Mouse (Mus musculus): ENCODE results near the gene Mybph.
"Not testable (repeated sequence)": the region's sequence is repeated elsewhere in the genome, so short reads cannot be mapped to it uniquely, and the experiment has no call there.

Gene Mybph

GRCm38 (mm10) chr1:134232778-134233531, 39.7 kb downstream of the Mybph start:
- ChIA-PET CTCF (interaction anchor here in 2 of 4 experiments (0.5 to 1.9 kb wide), 3 partner anchors 35 to 113 kb away, joined by 3 to 5 read pairs (median 4); no protein-coding TSS in a partner anchor), POLR2A (interaction anchor here in 2 of 4 experiments (0.9 to 1.8 kb wide), 3 partner anchors 10 to 35 kb away, joined by 3 to 4 read pairs (median 3); no protein-coding TSS in a partner anchor)

DNA sequence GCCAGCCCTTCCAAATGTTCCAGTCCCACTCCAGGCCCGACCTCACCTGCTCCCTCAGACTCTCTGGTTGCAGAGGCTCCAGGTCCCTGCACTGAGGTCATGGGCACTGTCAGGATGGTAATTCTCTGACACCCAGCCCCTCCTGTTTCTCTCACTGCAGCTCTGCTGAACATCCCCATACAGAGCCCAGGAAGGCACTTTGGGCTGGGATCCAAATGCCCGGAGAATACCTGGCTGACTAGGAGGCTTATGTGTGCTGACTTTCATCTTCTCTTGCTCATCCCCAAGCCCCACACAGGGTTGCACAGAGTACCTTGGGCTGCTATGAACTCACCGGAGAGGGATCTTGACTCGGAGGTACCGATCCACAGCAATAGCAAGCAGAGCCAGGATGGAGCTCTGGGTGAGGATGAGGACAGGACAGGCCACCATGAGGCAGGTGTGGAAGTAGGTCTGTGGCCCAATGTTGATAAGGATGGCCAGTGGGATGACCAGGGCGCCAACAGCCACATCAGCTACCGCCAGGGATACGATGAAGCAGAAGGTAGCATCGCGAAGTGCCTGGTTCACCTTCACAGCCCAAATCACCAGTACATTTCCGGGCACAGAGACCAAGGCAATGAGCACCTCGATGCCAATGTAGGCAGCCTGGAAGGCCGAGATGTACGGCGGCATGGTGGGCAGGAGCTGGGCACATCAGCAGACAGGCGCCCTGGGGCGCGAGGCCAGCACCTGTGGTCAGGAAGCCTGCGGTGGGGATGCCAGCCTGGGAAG, 40.6 kb downstream of the Mybph start:
- ChIA-PET CTCF (interaction anchor here in 3 of 4 experiments (1.4 to 2.7 kb wide), 4 partner anchors 10 to 114 kb away, joined by 3 to 8 read pairs (median 4); no protein-coding TSS in a partner anchor), POLR2A (interaction anchor here in 2 of 4 experiments (0.5 to 1.8 kb wide), 7 partner anchors 11 to 379 kb away, joined by 3 to 6 read pairs (median 4); no protein-coding TSS in a partner anchor)

DNA sequence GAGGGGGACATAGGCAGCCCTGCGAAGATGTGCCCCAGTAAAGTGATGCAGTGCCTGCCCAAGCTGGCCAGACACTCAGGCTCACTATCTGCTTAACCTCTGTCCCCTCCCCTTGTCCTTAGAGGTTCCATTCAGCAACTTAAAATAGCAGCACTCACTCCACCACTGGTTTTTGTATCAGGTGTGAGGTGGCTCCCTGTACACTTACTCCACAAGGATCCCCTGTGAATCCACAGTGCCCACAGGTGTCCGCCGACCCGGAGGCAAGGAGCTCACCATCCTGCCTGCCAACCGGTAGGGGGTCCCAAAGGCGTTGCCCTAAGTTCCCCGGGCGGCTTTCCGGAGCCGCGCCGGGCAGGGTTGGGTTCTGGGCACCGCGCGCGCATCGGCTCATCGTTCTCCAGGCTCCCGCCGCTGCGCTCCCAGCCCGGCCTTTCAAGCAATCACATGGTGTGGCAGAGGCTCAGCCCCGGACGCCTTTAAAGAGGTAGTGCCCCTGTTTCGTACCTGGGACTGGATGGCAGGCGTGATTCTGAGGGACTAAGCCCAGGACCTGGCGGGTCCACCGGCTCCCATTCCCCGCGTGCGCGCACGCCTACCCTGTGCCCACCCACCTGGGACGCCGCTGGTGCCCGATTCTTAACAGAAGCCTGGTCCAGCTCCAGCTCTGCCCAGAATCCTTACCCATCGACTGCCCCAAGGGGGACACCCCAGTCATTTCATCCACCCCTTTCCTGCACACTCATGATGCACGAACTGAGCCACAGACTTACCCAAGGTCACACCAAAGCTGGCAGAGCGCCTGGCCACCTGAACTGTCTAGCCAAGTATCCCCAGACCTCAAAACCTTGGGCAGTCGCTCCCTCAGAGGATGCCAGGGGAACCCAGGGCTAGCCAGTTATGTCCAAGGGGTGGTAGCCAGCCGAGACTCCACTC, 41.5 kb downstream of the Mybph start:
- ChIA-PET CTCF (interaction anchor here in 3 of 4 experiments (0.7 to 2.7 kb wide), 6 partner anchors 10 to 114 kb away, joined by 3 to 8 read pairs (median 4); no protein-coding TSS in a partner anchor), POLR2A (interaction anchor here in 3 of 4 experiments (0.5 to 1.7 kb wide), 7 partner anchors 10 to 380 kb away, joined by 3 to 6 read pairs (median 3); no protein-coding TSS in a partner anchor)

- POLR2A ChIA-PET = interaction anchor here in 3 of 4 experiments (0.6 to 1.7 kb wide), 6 partner anchors 13 to 853 kb away, joined by 3 to 4 read pairs (median 3); no protein-coding TSS in a partner anchor
- CTCF ChIA-PET = interaction anchor here in 2 of 4 experiments (0.7 to 2.7 kb wide), 6 partner anchors 9 to 115 kb away, joined by 3 to 8 read pairs (median 3); no protein-coding TSS in a partner anchor
These were observed 42.2 kb downstream of the Mybph start, which contains the start of gene Adora1 for GRCm38 (mm10) chr1:134235391-134235921. Gene Adora1, minus strand, starts transcription at chr1:134235431.

DNA sequence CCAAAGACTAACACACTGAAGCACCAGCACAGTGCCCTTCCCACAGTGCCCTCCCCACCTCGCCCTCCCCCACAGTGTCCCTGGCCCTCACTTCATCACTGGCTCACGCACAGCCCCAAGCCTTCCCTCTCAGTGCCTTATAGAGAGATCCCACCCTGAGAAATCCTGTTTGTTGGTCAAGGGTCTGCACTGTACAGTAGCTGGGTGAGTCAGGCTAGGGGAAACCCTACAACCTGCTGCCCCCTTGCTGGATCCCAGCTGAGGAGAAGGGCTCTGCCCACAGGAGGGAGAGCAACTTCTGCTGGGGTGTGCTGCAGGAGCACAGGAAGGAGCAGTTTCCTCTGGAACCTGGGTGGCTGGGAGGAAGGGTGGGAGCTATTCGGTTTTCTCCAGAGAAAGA, 42.9 kb downstream of the Mybph start:
- CTCF ChIA-PET = interaction anchor here in 2 of 4 experiments (0.8 to 2.7 kb wide), 3 partner anchors 8 to 116 kb away, joined by 3 to 8 read pairs (median 3); no protein-coding TSS in a partner anchor
- POLR2A ChIA-PET = interaction anchor here in 1 of 4 experiments (0.6 to 0.9 kb wide), 2 partner anchors 47 to 69 kb away, joined by 3 read pairs; no protein-coding TSS in a partner anchor

- CTCF ChIA-PET = interaction anchor here in 1 of 4 experiments (0.7 kb wide), 1 partner anchor 89 kb away, joined by 3 read pairs; no protein-coding TSS in a partner anchor
- POLR2A ChIA-PET = interaction anchor here in 2 of 4 experiments (0.5 to 1.4 kb wide), 3 partner anchors 24 to 83 kb away, joined by 3 to 4 read pairs (median 3); no protein-coding TSS in a partner anchor
These were observed 44.2 kb downstream of the Mybph start for GRCm38 (mm10) chr1:134237438-134237837.

DNA sequence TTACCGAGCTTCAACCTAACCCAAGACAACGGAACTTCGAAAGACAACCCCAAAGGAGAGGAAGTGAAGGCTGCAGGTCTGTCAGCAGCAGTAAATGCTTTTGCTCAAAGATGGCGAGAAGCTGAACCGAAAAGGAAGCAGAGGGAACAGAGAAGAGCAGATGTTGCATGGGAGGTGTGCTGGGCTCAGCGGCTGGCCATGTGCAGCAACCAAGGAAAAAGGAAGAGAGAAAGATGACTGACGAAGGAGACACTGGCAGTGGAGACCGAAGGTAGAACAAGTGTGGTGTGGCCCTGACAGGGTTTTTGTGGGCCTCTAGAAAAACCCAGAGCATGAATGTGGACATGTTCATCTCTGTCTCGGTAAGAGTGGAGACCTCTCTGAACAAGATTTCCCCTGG, 47.5 kb downstream of the Mybph start:
- ChIA-PET POLR2A (interaction anchor here in 1 of 4 experiments (1.2 to 1.7 kb wide), 4 partner anchors 9 to 50 kb away, joined by 4 to 7 read pairs (median 4); no protein-coding TSS in a partner anchor), CTCF (interaction anchor here in 2 of 4 experiments (0.6 to 1.2 kb wide), 4 partner anchors 41 to 87 kb away, joined by 3 to 5 read pairs (median 4); no protein-coding TSS in a partner anchor)

- POLR2A ChIA-PET = interaction anchor here in 2 of 4 experiments (0.6 to 1.7 kb wide), 3 partner anchors 43 to 615 kb away, joined by 3 to 4 read pairs (median 4); no protein-coding TSS in a partner anchor
- CTCF ChIA-PET = interaction anchor here in 2 of 4 experiments (0.9 to 1.7 kb wide), 2 partner anchors 90 to 121 kb away, joined by 3 to 6 read pairs; no protein-coding TSS in a partner anchor
These were observed 48.0 kb downstream of the Mybph start for GRCm38 (mm10) chr1:134241298-134241697.

DNA sequence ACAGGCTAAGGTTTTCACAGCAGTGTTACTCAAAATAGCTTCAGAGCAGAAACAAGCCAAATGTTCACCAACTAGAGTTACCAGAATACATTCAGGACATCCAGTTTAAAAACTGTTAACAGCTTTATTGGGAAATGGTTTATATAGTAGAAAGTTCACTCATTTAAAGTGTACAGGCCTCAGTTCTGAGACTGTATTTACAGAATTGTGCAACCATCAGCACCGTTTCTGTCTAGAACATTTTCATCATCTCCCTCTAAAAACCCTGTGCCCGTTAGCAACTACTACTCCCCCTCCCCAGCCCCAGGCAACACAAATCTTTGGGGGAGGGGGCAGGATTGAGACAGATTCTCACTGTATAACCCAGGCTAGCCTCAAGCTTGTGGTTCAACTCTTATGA, 49.0 kb downstream of the Mybph start:
- ChIA-PET CTCF (interaction anchor here in 3 of 4 experiments (0.5 to 1.7 kb wide), 3 partner anchors 14 to 93 kb away, joined by 3 to 6 read pairs (median 4); no protein-coding TSS in a partner anchor), POLR2A (interaction anchor here in 1 of 4 experiments (0.6 to 1.2 kb wide), 2 partner anchors 27 to 67 kb away, joined by 3 read pairs; no protein-coding TSS in a partner anchor)

DNA sequence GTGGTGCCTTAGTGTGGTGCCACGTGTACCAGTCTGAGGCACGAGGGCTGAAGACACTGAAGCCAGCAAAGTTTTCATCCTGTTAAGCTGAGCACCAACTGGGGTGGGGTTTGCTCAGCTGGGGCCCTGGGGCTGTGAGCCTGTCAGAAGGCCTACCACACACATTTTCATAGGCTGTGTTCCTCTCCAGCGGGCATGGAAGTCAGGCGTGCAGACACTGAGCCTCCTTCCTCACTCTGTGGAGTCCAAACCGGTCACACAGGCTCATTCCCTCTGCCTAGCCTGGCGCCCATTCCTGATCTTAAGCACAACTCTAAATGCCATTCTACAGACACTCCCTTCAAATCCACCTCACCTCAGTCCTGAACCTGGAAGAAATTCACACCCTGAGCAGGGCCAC, 50.3 kb downstream of the Mybph start:
- ChIA-PET POLR2A (interaction anchor here in 1 of 4 experiments (0.8 kb wide), 1 partner anchor 19 kb away, joined by 3 read pairs; no protein-coding TSS in a partner anchor), CTCF (interaction anchor here (0.7 to 3.3 kb wide), 35 partner anchors 12 to 1704 kb away, joined by 3 to 25 read pairs (median 4); partner anchors contain the start of gene Mybph (in 1 of the 4))

- POLR2A ChIA-PET = interaction anchor here in 3 of 4 experiments (0.7 to 1.5 kb wide), 11 partner anchors 10 to 169 kb away, joined by 3 to 6 read pairs (median 3); partner anchors contain the start of genes Btg2 (in 2 of the 3) and Myog (in 1 of the 3)
- CTCF ChIA-PET = interaction anchor here (0.6 to 3.3 kb wide), 58 partner anchors 9 to 1704 kb away, joined by 3 to 25 read pairs (median 4); partner anchors contain the start of genes Adora1 (in 2 of the 4) and Mybph (in 1 of the 4)
These were observed 51.0 kb downstream of the Mybph start for GRCm38 (mm10) chr1:134243948-134244914.

DNA sequence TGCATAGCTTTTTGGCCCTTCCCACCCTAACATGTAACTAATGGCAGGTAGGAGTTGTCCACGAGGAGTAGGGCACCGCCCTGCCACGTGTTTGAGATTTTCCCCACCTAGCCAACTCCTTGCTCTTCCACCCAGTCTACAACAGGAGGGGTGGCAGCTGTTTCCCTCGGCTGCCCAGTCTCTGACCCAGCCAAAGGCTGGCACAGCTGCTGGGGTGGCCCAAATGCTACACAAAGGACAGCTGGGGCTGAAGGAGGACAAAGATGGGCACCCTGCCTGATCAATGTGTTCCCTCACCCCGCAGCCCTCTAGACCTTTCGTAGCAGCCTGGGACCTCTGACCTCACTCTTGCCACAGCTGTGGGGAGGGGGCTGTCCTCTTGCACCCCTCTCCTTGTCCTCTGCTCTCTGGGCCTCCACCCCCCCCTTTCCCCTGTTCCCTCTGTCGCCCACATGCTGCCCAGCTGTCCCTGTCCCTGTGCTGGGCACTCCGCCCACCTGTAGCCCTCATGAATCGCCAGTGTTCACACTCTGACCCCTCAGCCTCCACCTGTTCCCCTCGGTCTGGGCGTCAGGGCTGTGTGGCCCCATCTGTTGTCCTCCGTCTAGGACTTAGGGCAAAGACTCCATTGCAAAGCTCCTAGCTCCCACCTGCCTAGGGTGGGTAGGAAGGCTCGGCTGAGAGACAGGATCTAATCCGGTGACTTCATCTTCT, 51.9 kb downstream of the Mybph start:
- ChIA-PET POLR2A (interaction anchor here in 2 of 4 experiments (0.6 to 1.6 kb wide), 8 partner anchors 11 to 170 kb away, joined by 3 to 6 read pairs (median 4); no protein-coding TSS in a partner anchor), CTCF (interaction anchor here in 3 of 4 experiments (0.7 to 3.3 kb wide), 18 partner anchors 10 to 938 kb away, joined by 3 to 25 read pairs (median 7); partner anchors contain the start of gene Adora1 (in 1 of the 3))

DNA sequence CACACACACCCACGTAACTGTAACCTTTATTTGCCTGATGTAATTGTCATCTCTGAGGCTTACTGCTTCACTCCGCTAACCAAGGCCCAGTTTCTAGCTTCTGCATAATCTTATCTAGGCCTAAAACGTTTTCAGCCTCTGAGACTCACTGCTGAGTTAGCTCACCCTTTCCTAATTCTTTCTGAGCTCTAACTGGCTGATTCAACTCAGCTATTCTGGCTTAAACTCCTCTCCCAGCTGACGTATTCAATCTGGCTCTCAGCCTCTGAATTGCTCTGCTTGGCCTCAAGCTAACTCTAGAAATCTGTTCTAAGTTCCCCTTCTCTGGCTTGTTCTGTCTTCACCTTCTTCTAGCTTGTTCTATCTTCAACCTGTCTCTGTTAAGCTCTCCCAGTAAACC, 53.3 kb downstream of the Mybph start:
- ChIA-PET POLR2A (interaction anchor here in 3 of 4 experiments (0.6 to 1.6 kb wide), 4 partner anchors 54 to 103 kb away, joined by 3 to 6 read pairs (median 3); no protein-coding TSS in a partner anchor), CTCF (interaction anchor here in 2 of 4 experiments (0.6 to 0.8 kb wide), 2 partner anchors 93 to 95 kb away, joined by 3 read pairs; no protein-coding TSS in a partner anchor)

GRCm38 (mm10) chr1:134249681-134250080, 56.4 kb downstream of the Mybph start:
- POLR2A ChIA-PET = not testable (repeated sequence)
- CTCF ChIA-PET = interaction anchor here in 1 of 4 experiments (0.7 kb wide), 1 partner anchor 594 kb away, joined by 4 read pairs; no protein-coding TSS in a partner anchor
